Mouse (Mus musculus): ENCODE data around the gene Pnldc1. TPM values are rescaled to one million over a fixed set of nuclear protein-coding genes. Genes with fewer than 3 reads are reported as not detected.

The Pnldc1 gene
- total and polyA plus RNA-seq, 2 experiments from 2014 or later = 0.45 TPM; not detected in 1

GRCm38 (mm10) chr17:12854386-12854785, 55.6 kb downstream of the Pnldc1 start:
- TF ChIP-seq EP300 (IDR thresholded peaks at IDR 0.05; ENCODE audit: low read depth) (no peak), CTCF (IDR thresholded peaks at IDR 0.05; ENCODE audit: low read depth) (no peak)
- H3K27me3 ChIP-seq (ENCODE audit: control insufficient read depth, insufficient read depth, low read length) = no peaks in the 10 kb centered on the region
- no peaks in the 10 kb centered on the region for H3K9me3 ChIP-seq (replicated peaks; ENCODE audit: control insufficient read depth, low read length)
- no peak for ATAC-seq (ENCODE audit: insufficient read depth, low read depth)
- no peak overlapping the region for H3K9ac ChIP-seq (replicated peaks; ENCODE audit: low read depth, low read length)
- H3K4me2 ChIP-seq (ENCODE audit: low read depth, low read length) = no peak overlapping the region
- DNase-seq (ENCODE audit: low spot score) = no peak
- H3K36me3 ChIP-seq (replicated peaks; ENCODE audit: control insufficient read depth, insufficient read depth, low read length) = no peaks in the 10 kb centered on the region
- no peak overlapping the region for H3K27ac ChIP-seq (ENCODE audit: low read depth)
- WGBS = 91% methylated on average over 11 of the region's 11 CpGs
- no peak overlapping the region for H3K4me3 ChIP-seq (ENCODE audit: low read depth, low read length)
- no peaks in the 10 kb centered on the region for H3K4me1 ChIP-seq (ENCODE audit: control insufficient read depth, insufficient read depth)

DNA sequence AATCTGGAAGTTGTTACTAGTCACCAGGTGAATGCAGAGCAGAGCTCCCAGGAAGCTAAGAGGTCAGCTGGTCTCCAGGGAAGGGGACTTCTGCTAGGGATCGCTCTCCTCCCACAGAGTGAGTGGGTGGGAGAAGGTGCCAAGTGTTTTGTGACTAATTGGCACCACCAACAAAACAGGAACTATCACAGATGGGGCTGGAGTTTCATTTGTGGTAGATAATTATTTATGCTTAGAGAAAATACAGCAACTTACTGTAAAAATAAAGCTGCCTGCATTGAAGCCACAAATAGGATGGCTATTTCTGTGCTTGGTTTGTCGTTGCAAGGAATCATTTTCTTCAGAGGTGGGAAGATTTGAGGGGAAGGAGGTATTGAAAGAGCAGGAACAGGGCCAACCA, 56.2 kb downstream of the Pnldc1 start:
- ATAC-seq (ENCODE audit: insufficient read depth, low read depth) = no peak
- no peaks in the 10 kb centered on the region for H3K9me3 ChIP-seq (replicated peaks; ENCODE audit: control insufficient read depth, low read length)
- H3K4me3 ChIP-seq (ENCODE audit: low read depth, low read length) = no peak overlapping the region
- H3K9ac ChIP-seq (replicated peaks; ENCODE audit: low read depth, low read length) = no peak overlapping the region
- no peak for DNase-seq (ENCODE audit: low spot score)
- no peaks in the 10 kb centered on the region for H3K4me1 ChIP-seq (ENCODE audit: control insufficient read depth, insufficient read depth)
- 61% methylated on average over 2 of the region's 2 CpGs for WGBS
- TF ChIP-seq EP300 (IDR thresholded peaks at IDR 0.05; ENCODE audit: low read depth) = no peak
- no peak for TF ChIP-seq CTCF (IDR thresholded peaks at IDR 0.05; ENCODE audit: low read depth)
- no peaks in the 10 kb centered on the region for H3K27me3 ChIP-seq (ENCODE audit: control insufficient read depth, insufficient read depth, low read length)
- no peaks in the 10 kb centered on the region for H3K36me3 ChIP-seq (replicated peaks; ENCODE audit: control insufficient read depth, insufficient read depth, low read length)
- H3K4me2 ChIP-seq (ENCODE audit: low read depth, low read length) = no peak overlapping the region
- no peak overlapping the region for H3K27ac ChIP-seq (ENCODE audit: low read depth)

DNA sequence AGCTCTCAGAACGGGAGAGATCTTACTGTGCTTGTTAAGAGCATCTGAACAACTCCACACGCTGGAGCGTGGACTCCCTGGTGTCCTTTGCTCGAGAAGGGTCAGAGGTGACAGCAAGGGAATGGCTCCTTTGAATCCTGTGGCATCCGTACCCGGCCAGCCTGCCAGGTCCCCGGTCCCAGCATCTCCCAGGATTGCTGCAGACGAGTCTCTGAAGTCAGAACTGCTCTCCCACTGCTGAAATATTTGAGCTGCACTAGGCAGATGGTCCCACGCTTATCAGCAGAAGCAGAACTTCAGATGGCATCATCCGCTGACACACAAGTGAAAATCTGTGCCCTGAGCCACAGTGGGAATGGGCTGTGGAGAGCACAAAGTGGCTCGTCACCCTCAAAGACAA, 58.3 kb downstream of the Pnldc1 start:
- Histone ChIP-seq H3K4me1 (ENCODE audit: control insufficient read depth, insufficient read depth) (no peaks in the 10 kb centered on the region), H3K36me3 (replicated peaks; ENCODE audit: control insufficient read depth, insufficient read depth, low read length) (no peaks in the 10 kb centered on the region), H3K4me2 (ENCODE audit: low read depth, low read length) (no peak overlapping the region), H3K27ac (ENCODE audit: low read depth) (no peak overlapping the region), H3K4me3 (ENCODE audit: low read depth, low read length) (no peak overlapping the region), H3K9ac (replicated peaks; ENCODE audit: low read depth, low read length) (no peak overlapping the region), H3K9me3 (replicated peaks; ENCODE audit: control insufficient read depth, low read length) (no peaks in the 10 kb centered on the region), H3K27me3 (ENCODE audit: control insufficient read depth, insufficient read depth, low read length) (no peaks in the 10 kb centered on the region)
- TF ChIP-seq CTCF (IDR thresholded peaks at IDR 0.05; ENCODE audit: low read depth) (no peak), EP300 (IDR thresholded peaks at IDR 0.05; ENCODE audit: low read depth) (no peak)
- DNase-seq (ENCODE audit: low spot score) (no peak), ATAC-seq (ENCODE audit: insufficient read depth, low read depth) (no peak)
- 74% methylated on average over 11 of the region's 11 CpGs for WGBS

- H3K9me3 ChIP-seq (replicated peaks; ENCODE audit: control insufficient read depth, low read length) = no peaks in the 10 kb centered on the region
- H3K27ac ChIP-seq (ENCODE audit: low read depth) = no peak overlapping the region
- H3K9ac ChIP-seq (replicated peaks; ENCODE audit: low read depth, low read length) = no peak overlapping the region
- H3K4me1 ChIP-seq (ENCODE audit: control insufficient read depth, insufficient read depth) = no peaks in the 10 kb centered on the region
- no peak for TF ChIP-seq EP300 (IDR thresholded peaks at IDR 0.05; ENCODE audit: low read depth)
- TF ChIP-seq CTCF (IDR thresholded peaks at IDR 0.05; ENCODE audit: low read depth) = no peak
- H3K4me3 ChIP-seq (ENCODE audit: low read depth, low read length) = no peak overlapping the region
- no peaks in the 10 kb centered on the region for H3K27me3 ChIP-seq (ENCODE audit: control insufficient read depth, insufficient read depth, low read length)
- DNase-seq (ENCODE audit: low spot score) (no peak), ATAC-seq (ENCODE audit: insufficient read depth, low read depth) (no peak)
- no peak overlapping the region for H3K4me2 ChIP-seq (ENCODE audit: low read depth, low read length)
- 76% methylated on average over 8 of the region's 8 CpGs for WGBS
- no peaks in the 10 kb centered on the region for H3K36me3 ChIP-seq (replicated peaks; ENCODE audit: control insufficient read depth, insufficient read depth, low read length)
Observed at GRCm38 (mm10) chr17:12849778-12850382, 60.1 kb downstream of the Pnldc1 start.

- TF ChIP-seq EP300 (IDR thresholded peaks at IDR 0.05; ENCODE audit: low read depth) = no peak
- TF ChIP-seq CTCF (IDR thresholded peaks at IDR 0.05; ENCODE audit: low read depth) = no peak
- Histone ChIP-seq H3K4me3 (ENCODE audit: low read depth, low read length) (no peak overlapping the region), H3K9me3 (replicated peaks; ENCODE audit: control insufficient read depth, low read length) (no peaks in the 10 kb centered on the region), H3K36me3 (replicated peaks; ENCODE audit: control insufficient read depth, insufficient read depth, low read length) (no peaks in the 10 kb centered on the region), H3K4me1 (ENCODE audit: control insufficient read depth, insufficient read depth) (no peaks in the 10 kb centered on the region), H3K9ac (replicated peaks; ENCODE audit: low read depth, low read length) (no peak overlapping the region), H3K27ac (ENCODE audit: low read depth) (no peak overlapping the region), H3K27me3 (ENCODE audit: control insufficient read depth, insufficient read depth, low read length) (no peaks in the 10 kb centered on the region), H3K4me2 (ENCODE audit: low read depth, low read length) (no peak overlapping the region)
- WGBS = 57% methylated on average over 4 of the region's 4 CpGs
- DNase-seq (ENCODE audit: low spot score) (no peak), ATAC-seq (ENCODE audit: insufficient read depth, low read depth) (no peak)
Observed at GRCm38 (mm10) chr17:12847736-12848135, 62.3 kb downstream of the Pnldc1 start.

DNA sequence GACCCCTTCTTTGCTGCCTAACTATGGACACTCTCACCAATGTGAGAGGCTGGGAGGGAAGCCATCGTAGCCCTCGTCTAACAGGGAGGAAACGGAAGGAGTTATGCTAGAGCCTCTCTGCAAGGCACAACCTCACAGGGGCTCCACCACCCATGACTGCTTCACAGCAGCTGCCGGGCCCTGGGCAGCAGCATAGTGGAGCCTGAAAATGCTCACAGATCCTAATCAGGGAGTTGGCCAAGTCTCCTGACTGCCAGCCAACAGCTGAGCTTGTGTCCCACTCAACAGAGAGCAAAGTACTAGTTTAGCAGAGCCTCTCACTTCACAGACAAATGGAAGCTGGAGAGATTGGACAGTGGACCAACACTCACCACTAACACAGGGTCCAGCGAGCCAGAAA, 63.6 kb downstream of the Pnldc1 start:
- Histone ChIP-seq H3K4me2 (ENCODE audit: low read depth, low read length) (no peak overlapping the region), H3K4me3 (ENCODE audit: low read depth, low read length) (no peak overlapping the region), H3K9me3 (replicated peaks; ENCODE audit: control insufficient read depth, low read length) (no peaks in the 10 kb centered on the region), H3K27ac (ENCODE audit: low read depth) (no peak overlapping the region), H3K36me3 (replicated peaks; ENCODE audit: control insufficient read depth, insufficient read depth, low read length) (no peaks in the 10 kb centered on the region), H3K4me1 (ENCODE audit: control insufficient read depth, insufficient read depth) (no peaks in the 10 kb centered on the region), H3K27me3 (ENCODE audit: control insufficient read depth, insufficient read depth, low read length) (no peaks in the 10 kb centered on the region), H3K9ac (replicated peaks; ENCODE audit: low read depth, low read length) (no peak overlapping the region)
- TF ChIP-seq EP300 (IDR thresholded peaks at IDR 0.05; ENCODE audit: low read depth) = no peak
- no peak for TF ChIP-seq CTCF (IDR thresholded peaks at IDR 0.05; ENCODE audit: low read depth)
- 62% methylated on average over 5 of the region's 5 CpGs for WGBS
- ATAC-seq (ENCODE audit: insufficient read depth, low read depth) (no peak), DNase-seq (ENCODE audit: low spot score) (no peak)

All from heart, postnatal 0 days (tissue).